Mouse (Mus musculus) erythroblast, embryonic 14.5 days (primary cell): ENCODE measurements around the gene Iba57. TPM values are rescaled to one million over a fixed set of nuclear protein-coding genes. Genes with fewer than 3 reads are reported as not detected.

ENCODE experiments used
- H3K27me3 ChIP-seq: 2 replicates; pipeline ENCODE4 v1.6.1; 2012; ENCODE audit warnings: inconsistent platforms; ENCODE audit not compliant: control insufficient read depth
- H3K36me3 ChIP-seq: 2 replicates; pipeline ENCODE4 v1.6.1; 2012; ENCODE audit warnings: mild to moderate bottlenecking, inconsistent platforms; ENCODE audit not compliant: control insufficient read depth
- H3K4me1 ChIP-seq: 2 replicates; pipeline ENCODE4 v1.6.1; 2012; ENCODE audit warnings: inconsistent platforms; ENCODE audit not compliant: control insufficient read depth
- H3K4me3 ChIP-seq: replicated peaks from 2 replicates; pipeline ENCODE3; 2012; ENCODE audit warnings: moderate library complexity, mild to moderate bottlenecking, inconsistent platforms
- H3K9me3 ChIP-seq: 2 replicates; pipeline ENCODE4 v1.6.1; 2012; ENCODE audit warnings: low read length, inconsistent platforms, mixed read lengths; ENCODE audit not compliant: control insufficient read depth
- GATA1 ChIP-seq: IDR thresholded peaks from 2 replicates; pipeline ENCODE4 v1.6.1; 2012; ENCODE audit warnings: low read length, inconsistent platforms, mixed read lengths
- TAL1 ChIP-seq: IDR thresholded peaks from 3 replicates; pipeline ENCODE4 v1.6.1; 2012; ENCODE audit warnings: low read length, inconsistent platforms, mixed read lengths
- polyA plus RNA-seq: library from polyadenylated mRNA; stranded (reverse); fragments of >175 nt; gene quantifications from 2 replicates; pipeline ENCODE4 v1.2.3, GENCODE M21; 2012

Iba57 gene
- polyA plus RNA-seq, 1 experiment, result 3.3 TPM

DNA sequence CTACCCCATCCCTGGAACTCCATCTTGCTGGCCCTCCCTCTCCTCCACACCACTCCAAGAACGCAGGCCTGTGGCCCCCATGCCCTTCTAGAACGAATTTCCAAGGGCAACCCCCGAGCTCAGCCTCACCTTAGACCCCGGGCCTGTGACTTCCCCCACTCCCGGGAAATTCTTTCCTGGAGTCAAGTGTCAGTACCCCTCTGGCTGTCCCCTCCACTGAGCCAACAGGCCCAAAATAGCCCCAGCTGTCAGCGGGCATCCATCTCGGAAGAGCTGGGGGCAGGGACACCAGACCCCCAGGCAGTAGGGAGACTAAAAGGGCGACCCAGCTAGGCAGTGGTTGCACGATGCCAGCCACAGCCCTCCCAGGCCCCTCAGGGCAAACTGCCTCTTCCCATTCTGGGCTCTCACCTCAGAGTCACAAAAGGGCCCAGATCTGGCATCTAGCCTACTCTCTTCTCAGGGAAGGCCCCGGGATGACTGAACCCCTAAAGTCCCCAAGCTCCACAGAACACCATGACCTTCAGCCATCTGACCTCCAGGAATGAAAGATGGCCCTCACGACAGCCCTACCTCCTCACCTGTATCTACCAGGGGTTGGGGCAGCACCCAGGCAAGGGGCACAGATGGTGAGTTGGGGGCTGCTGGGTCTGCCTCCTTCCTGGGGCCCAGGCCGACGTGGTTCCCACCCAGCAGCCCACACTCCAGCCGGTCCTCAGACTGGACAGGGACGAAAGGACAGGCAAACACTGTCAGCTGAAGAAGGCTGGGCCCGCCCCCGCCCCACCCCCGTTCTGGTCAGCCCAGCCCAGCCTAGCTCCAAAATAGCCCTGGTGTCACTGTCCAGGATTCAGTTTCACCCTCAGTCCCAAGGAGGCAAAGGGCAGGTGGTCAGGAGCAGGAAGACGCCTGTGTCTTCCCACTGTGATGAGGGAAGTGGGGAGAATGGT, 24.7 kb downstream of the Iba57 start:
- TF ChIP-seq GATA1, result no peak
- TF ChIP-seq TAL1, result no peak
- Histone ChIP-seq H3K27me3 (peaks cover 56% of the 10 kb centered on the region), H3K4me3 (no peak overlapping the region), H3K9me3 (no peaks in the 10 kb centered on the region), H3K4me1 (no peaks in the 10 kb centered on the region; the same call in 1 of the 2 replicates), H3K36me3 (no peaks in the 10 kb centered on the region)

GRCm38 (mm10) chr11:59136994-59137706, 26.4 kb downstream of the Iba57 start:
- no peak overlapping the region for H3K4me3 ChIP-seq
- H3K9me3 ChIP-seq, result no peaks in the 10 kb centered on the region
- TF ChIP-seq GATA1 (no peak), TAL1 (no peak)
- H3K27me3 ChIP-seq, result peaks cover 64% of the 10 kb centered on the region
- no peaks in the 10 kb centered on the region for H3K36me3 ChIP-seq
- H3K4me1 ChIP-seq, result no peaks in the 10 kb centered on the region; the same call in 1 of the 2 replicates

DNA sequence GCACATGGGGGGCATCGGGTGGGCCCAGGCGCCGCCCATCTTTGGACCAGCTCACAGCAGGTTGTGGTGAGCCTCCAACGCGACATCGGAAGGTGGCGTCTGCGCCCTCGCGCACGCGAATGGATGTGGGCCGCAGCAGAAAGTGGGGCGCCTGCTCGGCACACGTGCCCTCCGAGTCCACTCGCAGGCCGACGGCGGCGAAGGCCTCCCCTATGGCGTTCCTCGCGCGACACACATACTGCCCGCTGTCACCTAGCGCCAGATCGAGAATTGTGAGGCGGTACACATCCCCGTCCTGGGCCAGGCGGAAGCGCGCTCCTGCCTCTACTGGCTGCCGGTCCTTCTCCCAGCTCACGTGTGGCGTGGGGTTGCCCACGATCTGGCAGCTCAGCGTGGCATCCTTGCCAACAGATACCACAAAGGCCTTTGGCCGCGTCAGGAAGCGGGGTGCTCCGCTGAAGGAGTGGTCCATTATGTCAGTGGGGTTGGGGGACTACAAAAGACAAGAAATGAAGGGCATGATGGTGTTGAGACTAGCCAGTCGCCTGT, 27.6 kb downstream of the Iba57 start, which contains the start of gene Obscn:
Gene Obscn (minus strand): TSS at position 499 of the 549 bp plus-strand sequence.
- TF ChIP-seq GATA1 (no peak), TAL1 (no peak)
- no peaks in the 10 kb centered on the region for H3K9me3 ChIP-seq
- H3K4me1 ChIP-seq, result no peaks in the 10 kb centered on the region
- H3K4me3 ChIP-seq, result no peak within 1 kb of the TSS
- H3K27me3 ChIP-seq, result peaks cover 64% of the 10 kb centered on the region
- no peaks in the 10 kb centered on the region for H3K36me3 ChIP-seq

DNA sequence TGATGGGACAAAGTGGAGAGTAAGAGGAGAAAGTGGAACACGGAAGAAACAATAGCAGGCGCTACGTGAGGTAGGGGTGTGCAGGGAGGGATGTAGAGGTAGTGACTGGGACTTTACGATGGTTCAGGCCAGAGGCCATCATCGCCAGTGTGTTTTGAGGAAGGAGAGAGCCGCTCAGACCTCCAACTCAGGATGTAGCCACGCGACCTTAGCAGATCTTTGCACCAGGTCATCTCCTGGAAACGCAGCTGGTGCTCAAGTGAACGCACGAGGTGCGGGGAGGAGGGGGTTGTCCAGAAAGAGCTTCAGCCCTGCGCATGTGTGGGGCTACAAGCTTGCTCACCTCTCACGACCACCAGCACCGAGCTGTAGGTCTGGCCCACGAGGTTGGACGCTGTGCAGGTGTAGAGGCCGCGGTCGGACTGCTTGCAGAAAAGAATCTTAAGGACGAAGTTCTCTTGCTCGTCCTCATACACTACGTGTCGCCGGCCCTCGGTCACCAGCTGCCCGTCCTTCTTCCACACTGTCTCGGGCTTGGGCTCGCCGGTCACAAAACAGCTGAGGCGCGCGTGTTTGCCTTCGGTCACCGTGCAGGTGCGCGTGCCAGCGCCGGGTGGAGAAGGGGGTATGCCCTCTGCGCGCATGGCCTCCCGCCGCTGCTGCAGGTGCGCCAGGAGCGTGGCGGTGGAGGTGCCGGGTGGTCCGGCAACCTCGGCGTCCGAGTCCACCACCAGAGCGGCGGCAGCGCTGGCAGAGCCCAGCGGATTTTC, 28.3 kb downstream of the Iba57 start:
- no peaks in the 10 kb centered on the region for H3K36me3 ChIP-seq
- H3K4me1 ChIP-seq, result no peaks in the 10 kb centered on the region
- no peak overlapping the region for H3K4me3 ChIP-seq
- no peaks in the 10 kb centered on the region for H3K9me3 ChIP-seq
- peaks cover 64% of the 10 kb centered on the region for H3K27me3 ChIP-seq
- TF ChIP-seq TAL1 (no peak), GATA1 (no peak)

GRCm38 (mm10) chr11:59134373-59134997, 29.1 kb downstream of the Iba57 start:
- no peaks in the 10 kb centered on the region for H3K36me3 ChIP-seq
- peaks cover 64% of the 10 kb centered on the region for H3K27me3 ChIP-seq
- H3K4me1 ChIP-seq, result no peaks in the 10 kb centered on the region
- H3K4me3 ChIP-seq, result no peak overlapping the region
- TF ChIP-seq GATA1 (no peak), TAL1 (no peak; the same call in 2 of the 3 replicates)
- H3K9me3 ChIP-seq, result no peaks in the 10 kb centered on the region

DNA sequence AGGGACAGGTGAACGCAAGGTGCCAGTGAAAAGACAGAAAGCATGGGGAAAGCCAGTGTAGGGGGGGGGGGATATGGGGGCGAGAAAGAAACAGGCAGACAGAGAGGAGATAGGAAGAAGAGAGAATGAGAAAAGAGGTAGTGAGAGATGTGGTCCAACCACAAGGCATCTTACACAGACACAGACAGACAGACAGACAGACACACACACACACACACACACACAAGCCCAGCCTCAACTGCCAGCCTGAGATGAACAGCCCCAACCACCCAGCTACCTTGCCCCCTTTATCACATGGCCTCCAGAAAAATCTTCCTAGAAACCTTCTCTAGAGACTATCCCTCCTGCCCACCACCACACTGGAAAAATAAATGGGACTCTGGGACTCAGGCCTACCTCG, 31.5 kb downstream of the Iba57 start:
- H3K4me3 ChIP-seq, result no peak overlapping the region
- H3K36me3 ChIP-seq, result no peaks in the 10 kb centered on the region
- peaks cover 49% of the 10 kb centered on the region for H3K27me3 ChIP-seq
- H3K9me3 ChIP-seq, result no peaks in the 10 kb centered on the region
- TF ChIP-seq GATA1 (no peak), TAL1 (no peak)
- no peaks in the 10 kb centered on the region for H3K4me1 ChIP-seq

DNA sequence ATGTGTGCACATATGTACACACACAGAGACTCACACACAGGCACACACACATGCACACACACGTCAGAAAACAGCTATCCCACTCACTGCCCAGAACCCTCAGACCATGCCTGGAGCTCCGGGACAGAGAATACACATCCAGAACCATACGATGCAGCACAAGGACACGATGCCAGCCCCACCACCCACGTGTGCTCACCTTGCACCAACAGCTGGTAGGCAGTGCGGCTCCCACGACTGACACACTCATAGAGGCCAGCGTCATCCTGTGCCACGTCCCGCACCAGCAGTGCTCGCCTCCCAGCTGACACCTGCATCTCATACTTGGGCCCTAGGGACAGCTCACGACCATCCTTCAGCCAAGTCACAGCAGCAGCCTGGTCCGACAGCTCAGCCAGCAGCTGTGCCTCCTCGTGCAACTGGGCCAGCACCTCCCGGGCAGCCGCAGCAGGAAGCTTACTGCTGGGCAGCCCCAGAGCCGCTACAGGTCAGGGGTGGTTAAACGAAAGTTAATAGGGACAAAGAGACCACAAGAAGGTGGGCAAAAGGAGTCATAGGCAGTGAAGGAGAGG, 32.1 kb downstream of the Iba57 start:
- Histone ChIP-seq H3K4me3 (no peak overlapping the region), H3K27me3 (peaks cover 43% of the 10 kb centered on the region), H3K9me3 (no peaks in the 10 kb centered on the region), H3K36me3 (no peaks in the 10 kb centered on the region), H3K4me1 (no peaks in the 10 kb centered on the region)
- TF ChIP-seq TAL1 (no peak), GATA1 (no peak)

DNA sequence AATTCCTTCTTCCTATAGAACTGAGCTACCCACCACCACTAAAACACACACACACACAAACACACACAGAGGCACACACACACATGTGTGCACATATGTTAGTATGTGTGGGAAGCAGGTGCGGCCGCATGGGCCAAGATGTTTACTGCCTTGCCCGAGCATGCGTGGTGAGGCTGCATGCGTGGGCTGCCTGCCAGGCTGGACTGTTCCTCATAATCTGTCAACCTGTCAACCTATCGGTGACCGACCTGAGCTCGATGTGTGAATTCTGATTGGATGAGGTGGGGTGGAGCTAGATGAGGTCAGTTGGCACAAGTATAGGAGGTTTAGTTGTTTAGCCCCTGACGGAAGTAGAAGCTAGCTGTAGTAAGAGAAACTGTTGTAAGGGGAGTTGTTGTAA, 32.8 kb downstream of the Iba57 start:
- TF ChIP-seq GATA1 (no peak), TAL1 (no peak)
- Histone ChIP-seq H3K4me1 (no peaks in the 10 kb centered on the region), H3K36me3 (no peaks in the 10 kb centered on the region), H3K9me3 (no peaks in the 10 kb centered on the region), H3K27me3 (peaks cover 36% of the 10 kb centered on the region), H3K4me3 (no peak overlapping the region)
